Mouse (Mus musculus): ENCODE data around the gene Olfr1084. TPM values are rescaled to one million over a fixed set of nuclear protein-coding genes. Genes with fewer than 3 reads are reported as not detected.

The Olfr1084 gene
- not detected in 2 replicates for polyA plus RNA-seq (2012; ENCODE audit: low replicate concordance)

GRCm38 (mm10) chr2:86639625-86640024 lies at the start of gene Olfr1084:
Gene Olfr1084 (minus strand): TSS chr2:86639725.

GRCm38 (mm10) chr2:86679992-86680391 lies 40.5 kb upstream of the Olfr1084 start, which contains the start of gene Olfr1086:
Gene Olfr1086 (minus strand): TSS chr2:86680092.

GRCm38 (mm10) chr2:86661919-86662318 lies 22.4 kb upstream of the Olfr1084 start, which contains the start of gene Olfr1085:
Gene Olfr1085 (minus strand): TSS chr2:86662019.

GRCm38 (mm10) chr2:86598866-86599265 lies 40.7 kb downstream of the Olfr1084 start, which contains the start of gene Olfr1082:
Gene Olfr1082 (minus strand): TSS chr2:86598966.

Other genes with a start within 250 kb of the Olfr1084 start
- not detected in 2 replicates for gene Olfr1061, start 225.7 kb downstream of the Olfr1084 start, polyA plus RNA-seq (2012; ENCODE audit: low replicate concordance)
- not detected in 2 replicates for gene Olfr1062, start 213.0 kb downstream of the Olfr1084 start, polyA plus RNA-seq (2012; ENCODE audit: low replicate concordance)
- gene Olfr1065, start 189.1 kb downstream of the Olfr1084 start, polyA plus RNA-seq (2012; ENCODE audit: low replicate concordance) = not detected in 2 replicates
- not detected in 2 replicates for gene Olfr1066, start 183.5 kb downstream of the Olfr1084 start, polyA plus RNA-seq (2012; ENCODE audit: low replicate concordance)
- gene Olfr228, start 152.3 kb downstream of the Olfr1084 start, polyA plus RNA-seq (2012; ENCODE audit: low replicate concordance) = not detected in 2 replicates
- not detected in 2 replicates for gene Olfr1076, start 131.3 kb downstream of the Olfr1084 start, polyA plus RNA-seq (2012; ENCODE audit: low replicate concordance)
- not detected in 2 replicates for gene Olfr1079, start 97.2 kb downstream of the Olfr1084 start, polyA plus RNA-seq (2012; ENCODE audit: low replicate concordance)
- not detected in 2 replicates for gene Olfr1080, start 81.5 kb downstream of the Olfr1084 start, polyA plus RNA-seq (2012; ENCODE audit: low replicate concordance)
- gene Olfr1082, start 40.8 kb downstream of the Olfr1084 start, polyA plus RNA-seq (2012; ENCODE audit: low replicate concordance) = 0.13 TPM in 1 of 2 replicates, not detected in the other
- gene Olfr1085, start 22.3 kb upstream of the Olfr1084 start, polyA plus RNA-seq (2012; ENCODE audit: low replicate concordance) = not detected in 2 replicates
- gene Olfr1086, start 40.4 kb upstream of the Olfr1084 start, polyA plus RNA-seq (2012; ENCODE audit: low replicate concordance) = not detected in 2 replicates
- 0.20 TPM in 1 of 2 replicates, not detected in the other for gene Olfr1087, start 58.7 kb upstream of the Olfr1084 start, polyA plus RNA-seq (2012; ENCODE audit: low replicate concordance)
- not detected in 2 replicates for gene Olfr1089, start 94.0 kb upstream of the Olfr1084 start, polyA plus RNA-seq (2012; ENCODE audit: low replicate concordance)
- gene Olfr1090, start 119.3 kb upstream of the Olfr1084 start, polyA plus RNA-seq (2012; ENCODE audit: low replicate concordance) = not detected in 2 replicates
- not detected in 2 replicates for gene Olfr1093, start 142.8 kb upstream of the Olfr1084 start, polyA plus RNA-seq (2012; ENCODE audit: low replicate concordance)
- gene Olfr141, start 170.3 kb upstream of the Olfr1084 start, polyA plus RNA-seq (2012; ENCODE audit: low replicate concordance) = not detected in 2 replicates
- not detected in 2 replicates for gene Olfr1094, start 184.9 kb upstream of the Olfr1084 start, polyA plus RNA-seq (2012; ENCODE audit: low replicate concordance)
- not detected in 2 replicates for gene Olfr1095, start 212.0 kb upstream of the Olfr1084 start, polyA plus RNA-seq (2012; ENCODE audit: low replicate concordance)
- not detected in 2 replicates for gene Gm13723, start 235.1 kb upstream of the Olfr1084 start, polyA plus RNA-seq (2012; ENCODE audit: low replicate concordance)